Mouse (Mus musculus) heart, embryonic 10.5 days (tissue): ENCODE measurements around the gene Csrnp1. TPM values are rescaled to one million over a fixed set of nuclear protein-coding genes. Genes with fewer than 3 reads are reported as not detected.
A peak's percentile ranks its signal among the peaks of the same experiment; 100 is the strongest.

Experiments
- DNase-seq: peaks from one replicate; pipeline ENCODE4 v3.0.0-alpha.2; 2017; ENCODE audit warnings: low spot score
- H3K27ac ChIP-seq: fragments of 300-500 bp; sonication (generic); 2 replicates; pipeline ENCODE4 v1.5.1; 2016; ENCODE audit warnings: mild to moderate bottlenecking
- H3K27me3 ChIP-seq: fragments of 300-500 bp; sonication (generic); 2 replicates; pipeline ENCODE4 v1.6.1; 2016; ENCODE audit warnings: mild to moderate bottlenecking; ENCODE audit not compliant: poor library complexity, insufficient read depth, severe bottlenecking
- H3K36me3 ChIP-seq: fragments of 300-500 bp; sonication (generic); 2 replicates; pipeline ENCODE4 v1.6.1; 2016; ENCODE audit warnings: mild to moderate bottlenecking, moderate library complexity
- H3K4me1 ChIP-seq: fragments of 300-500 bp; sonication (generic); 2 replicates; pipeline ENCODE4 v1.6.1; 2016; ENCODE audit warnings: mild to moderate bottlenecking
- H3K4me3 ChIP-seq: fragments of 300-500 bp; sonication (generic); 2 replicates; pipeline ENCODE4 v1.5.1; 2016; ENCODE audit warnings: mild to moderate bottlenecking, moderate library complexity
- H3K9me3 ChIP-seq: fragments of 300-500 bp; sonication (generic); 2 replicates; pipeline ENCODE4 v1.6.1; 2016; ENCODE audit warnings: mild to moderate bottlenecking, moderate library complexity
- whole genome bisulfite sequencing: fragments of 180-500 bp; shearing (Covaris S2); methylation state at CpG from one replicate; pipeline ENCODE4 v1.1.7; 2016; 5-methylcytosine and 5-hydroxymethylcytosine counted together
- polyA plus RNA-seq: library from polyadenylated mRNA; unstranded; fragments of >200 nt; fragmentation: Nextera tagmentation; extraction: Ambion mirVana; gene quantifications from 2 replicates; pipeline ENCODE4 v1.2.1, GENCODE M21; 2016

Gene Csrnp1
- polyA plus RNA-seq, 1 experiment from 2014 or later, result 7.5 TPM

GRCm38 (mm10) chr9:119980770-119981182 lies 3.7 kb downstream of the Csrnp1 start:
- WGBS, result 0% methylated on average over 4 of the region's 4 CpGs
- Histone ChIP-seq H3K36me3 (peaks cover 5% of the 10 kb centered on the region; the same call in 1 of the 2 replicates), H3K4me3 (peak overlapping the region; percentile 87), H3K27me3 (no peaks in the 10 kb centered on the region), H3K9me3 (no peaks in the 10 kb centered on the region), H3K4me1 (peaks cover 87% of the 10 kb centered on the region), H3K27ac (peak overlapping the region; percentile 94)
- DNase-seq, result no peak

DNA sequence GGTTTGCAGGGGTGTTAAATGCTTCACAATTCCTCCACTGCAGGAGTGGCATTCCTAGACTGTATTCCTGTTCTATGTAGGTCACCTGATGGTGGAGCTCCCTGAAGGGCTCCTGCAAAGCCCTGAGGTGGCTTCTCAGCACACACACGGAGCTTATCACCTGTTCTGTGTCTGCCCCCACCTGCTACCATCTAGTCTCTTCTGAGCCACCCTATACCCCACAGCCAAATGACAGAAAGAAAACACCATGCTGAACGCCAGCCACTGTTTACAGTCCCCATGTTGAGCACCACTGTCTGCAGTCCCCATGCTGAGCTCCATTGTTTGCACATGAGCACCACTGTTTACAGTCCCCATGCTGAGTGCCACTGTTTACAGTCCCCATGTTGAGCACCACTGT lies 4.7 kb downstream of the Csrnp1 start:
- WGBS, result 47% methylated on average over 2 of the region's 2 CpGs

DNA sequence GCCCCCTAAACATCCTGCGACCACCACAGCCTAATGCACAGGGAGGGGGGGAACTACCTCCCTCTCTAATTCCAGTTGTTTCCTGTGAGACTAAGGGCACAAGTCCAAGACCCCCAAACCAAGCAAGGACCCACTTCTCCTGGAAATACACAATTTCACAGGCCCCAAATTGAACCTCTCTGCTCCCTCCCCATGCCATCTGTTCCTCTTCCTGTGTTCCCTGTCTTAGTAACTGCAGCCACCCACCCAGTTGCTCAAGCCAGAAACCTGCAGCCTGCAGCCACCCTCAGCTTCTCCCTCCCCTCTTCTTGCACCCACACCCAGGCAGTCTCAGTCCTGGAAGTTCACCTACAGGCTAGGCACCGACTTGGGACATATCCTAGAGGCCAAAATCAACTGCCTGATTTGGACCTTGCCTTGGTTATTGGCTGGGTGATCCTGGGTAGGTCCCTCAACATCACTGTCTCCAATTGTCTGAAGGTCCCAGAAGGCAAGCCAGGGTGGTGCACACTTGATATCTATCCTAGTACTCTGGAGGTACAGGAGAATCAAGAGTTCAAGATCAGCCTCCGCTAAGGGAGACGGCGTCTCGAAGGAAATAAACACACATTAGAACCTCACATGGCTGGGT lies 5.5 kb downstream of the Csrnp1 start:
- Histone ChIP-seq H3K27ac (peak overlapping the region; percentile 62; the same call in 1 of the 2 replicates), H3K4me3 (no peak overlapping the region), H3K4me1 (peaks cover 75% of the 10 kb centered on the region), H3K9me3 (no peaks in the 10 kb centered on the region), H3K36me3 (peaks cover 20% of the 10 kb centered on the region), H3K27me3 (no peaks in the 10 kb centered on the region)
- WGBS, result 83% methylated on average over 6 of the region's 6 CpGs
- no peak for DNase-seq

More for the DNA sequence above, 4.7 kb downstream of the Csrnp1 start:
- DNase-seq, result no peak
- Histone ChIP-seq H3K36me3 (peaks cover 12% of the 10 kb centered on the region), H3K9me3 (no peaks in the 10 kb centered on the region), H3K4me1 (peaks cover 83% of the 10 kb centered on the region), H3K27me3 (no peaks in the 10 kb centered on the region), H3K4me3 (no peak overlapping the region), H3K27ac (peak overlapping the region; percentile 5)

DNA sequence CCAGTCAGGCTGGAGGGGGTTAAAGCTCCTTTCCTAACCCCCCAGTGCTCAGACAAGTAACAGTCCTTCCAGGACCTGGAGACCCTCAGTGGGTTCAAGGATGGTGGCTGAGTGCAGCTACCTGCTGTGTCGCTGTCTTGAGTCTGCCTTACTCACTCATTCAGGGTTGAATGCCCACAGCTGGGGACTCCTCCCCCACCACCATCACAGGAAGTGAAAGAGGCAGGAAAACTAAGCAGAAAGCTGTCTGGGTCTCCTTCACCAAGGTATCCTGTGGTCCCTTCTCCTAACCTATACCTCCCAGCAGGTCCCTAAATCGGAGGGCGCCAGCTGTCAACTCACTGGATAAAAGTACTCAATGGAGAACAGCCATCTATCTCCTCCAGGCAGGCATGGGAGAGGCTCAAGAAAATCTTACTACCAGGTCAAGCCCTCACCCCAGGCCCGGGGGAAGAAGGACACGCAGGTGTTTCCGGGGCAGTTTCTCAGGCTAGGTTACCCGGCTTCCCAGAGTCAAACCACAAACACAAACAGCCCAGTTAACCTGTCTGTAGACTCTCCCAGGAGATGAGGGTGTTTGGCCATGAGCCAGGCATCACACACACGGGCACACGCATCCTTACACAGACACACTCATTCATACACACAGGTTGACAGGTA lies 6.2 kb downstream of the Csrnp1 start:
- DNase-seq, result no peak
- Histone ChIP-seq H3K4me1 (peaks cover 70% of the 10 kb centered on the region), H3K27ac (peak overlapping the region; percentile 75), H3K9me3 (no peaks in the 10 kb centered on the region), H3K27me3 (no peaks in the 10 kb centered on the region), H3K4me3 (peak overlapping the region; percentile 7; the same call in 1 of the 2 replicates), H3K36me3 (peaks cover 27% of the 10 kb centered on the region)
- WGBS, result 53% methylated on average over 9 of the region's 9 CpGs

- H3K9me3 ChIP-seq, result no peaks in the 10 kb centered on the region
- WGBS, result 30% methylated on average over 5 of the region's 5 CpGs
- H3K4me3 ChIP-seq, result peak overlapping the region; percentile 28; the same call in 1 of the 2 replicates
- peaks cover 33% of the 10 kb centered on the region for H3K36me3 ChIP-seq
- H3K4me1 ChIP-seq, result peaks cover 63% of the 10 kb centered on the region
- H3K27ac ChIP-seq, result peak overlapping the region; percentile 75
- DNase-seq, result no peak
- no peaks in the 10 kb centered on the region for H3K27me3 ChIP-seq
These were observed 6.8 kb downstream of the Csrnp1 start for GRCm38 (mm10) chr9:119977557-119978060.

DNA sequence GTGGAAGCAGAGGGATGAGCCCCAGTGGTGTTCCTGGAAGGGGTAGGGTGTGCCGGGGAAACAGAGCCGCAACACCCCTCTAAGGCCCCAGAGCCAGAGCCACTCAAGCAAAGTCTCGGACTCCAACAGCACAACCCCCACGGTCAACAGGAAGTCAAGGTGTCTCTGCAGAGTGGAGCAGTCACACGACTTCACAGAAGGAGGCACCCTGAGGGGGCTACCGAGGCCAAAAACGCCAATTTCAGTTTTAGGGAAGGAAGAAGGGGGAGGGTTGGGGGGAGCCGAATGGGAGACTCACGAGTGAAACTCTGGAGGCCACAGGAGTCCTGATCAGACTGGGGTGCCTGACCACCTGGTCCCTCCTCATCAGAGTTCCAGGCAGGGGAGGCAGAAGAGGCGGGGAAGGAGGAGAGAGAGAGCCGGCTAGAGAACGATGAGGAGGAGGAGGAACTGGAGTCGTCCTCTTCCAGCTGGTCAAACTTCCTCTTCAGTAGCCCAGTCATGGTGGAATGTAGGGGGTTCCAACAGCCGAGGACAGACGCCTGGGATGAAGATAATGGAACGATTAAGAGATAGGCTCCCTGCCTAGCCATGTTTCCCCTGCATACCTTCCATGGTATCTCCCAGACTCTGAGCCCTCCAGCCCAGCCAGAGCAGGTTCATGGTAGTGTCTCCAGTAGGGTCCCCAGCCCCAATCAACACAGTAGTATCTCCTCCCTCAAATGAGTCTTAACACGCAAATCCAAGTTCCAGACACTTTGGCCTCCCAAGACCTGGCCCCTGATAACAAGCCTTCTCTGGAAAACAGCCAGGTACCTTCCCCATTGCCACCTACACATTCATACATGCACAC lies 7.5 kb downstream of the Csrnp1 start:
- Histone ChIP-seq H3K27ac (peak overlapping the region; percentile 75), H3K4me1 (peaks cover 56% of the 10 kb centered on the region), H3K36me3 (peaks cover 40% of the 10 kb centered on the region), H3K27me3 (no peaks in the 10 kb centered on the region), H3K4me3 (peak overlapping the region; percentile 28), H3K9me3 (no peaks in the 10 kb centered on the region)
- DNase-seq, result no peak
- 26% methylated on average over 17 of the region's 17 CpGs for WGBS

GRCm38 (mm10) chr9:119975286-119975685 lies 9.2 kb downstream of the Csrnp1 start:
- H3K4me1 ChIP-seq, result peaks cover 55% of the 10 kb centered on the region

DNA sequence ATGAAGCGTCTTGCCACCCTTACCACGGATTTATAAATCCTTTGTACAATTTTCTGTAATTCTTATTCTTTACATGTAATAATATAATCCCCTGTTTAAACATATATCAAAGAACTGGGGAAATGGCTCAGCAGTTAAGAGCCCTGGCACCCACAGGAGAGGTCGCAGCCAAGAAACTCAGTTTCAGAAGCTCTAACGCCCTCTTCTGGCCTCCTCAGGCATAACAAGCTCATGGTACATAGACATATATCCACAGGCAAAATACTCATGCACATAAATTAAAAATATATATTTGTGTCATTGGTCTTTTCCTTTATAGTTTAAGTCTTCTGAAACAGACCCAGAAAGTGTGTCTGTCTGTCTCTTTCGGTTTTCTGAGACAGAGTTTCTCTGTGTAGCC lies 9.8 kb downstream of the Csrnp1 start:
- 77% methylated on average over 5 of the region's 5 CpGs for WGBS
- H3K4me1 ChIP-seq, result peaks cover 52% of the 10 kb centered on the region

More at GRCm38 (mm10) chr9:119975286-119975685, 9.2 kb downstream of the Csrnp1 start:
- no peak for DNase-seq
- H3K27ac ChIP-seq, result no peak overlapping the region
- H3K27me3 ChIP-seq, result no peaks in the 10 kb centered on the region
- H3K36me3 ChIP-seq, result peaks cover 53% of the 10 kb centered on the region
- no peaks in the 10 kb centered on the region for H3K9me3 ChIP-seq
- no peak overlapping the region for H3K4me3 ChIP-seq
- WGBS, result 95% methylated on average over 4 of the region's 4 CpGs

DNA sequence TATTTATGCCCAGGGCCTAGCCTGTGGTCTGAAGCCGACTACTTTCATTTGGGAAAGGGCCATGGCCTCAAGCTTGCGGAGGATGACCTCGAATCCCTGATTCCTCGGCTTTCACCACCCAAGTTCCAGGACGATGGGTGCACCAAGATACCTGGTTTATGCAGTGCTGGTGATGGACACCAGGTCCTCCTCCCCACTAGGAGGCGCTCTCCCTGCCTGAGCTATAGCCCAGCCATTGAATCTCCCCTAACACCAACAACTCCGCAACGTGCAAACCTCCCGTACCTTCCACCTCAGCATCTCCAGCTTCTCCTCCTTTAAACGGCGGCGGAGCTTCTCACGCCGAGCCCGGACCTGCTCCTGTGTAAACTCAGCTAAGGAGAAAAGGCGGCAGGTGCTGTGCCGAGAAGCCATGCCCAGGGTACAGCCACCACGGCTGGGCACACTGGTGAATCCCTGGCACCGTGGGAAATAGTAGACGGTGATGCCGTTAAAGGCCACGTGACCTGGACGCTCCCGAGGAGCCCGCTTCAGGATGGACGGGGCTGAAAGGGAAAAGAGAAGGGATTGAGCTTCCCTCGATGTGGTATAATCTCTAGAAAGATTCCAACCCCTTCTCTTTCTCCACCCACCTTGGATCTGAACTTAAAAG lies 10.5 kb downstream of the Csrnp1 start:
- WGBS, result 91% methylated on average over 27 of the region's 27 CpGs
- Histone ChIP-seq H3K27ac (no peak overlapping the region), H3K36me3 (peaks cover 53% of the 10 kb centered on the region), H3K9me3 (no peaks in the 10 kb centered on the region), H3K4me1 (peaks cover 46% of the 10 kb centered on the region), H3K27me3 (no peaks in the 10 kb centered on the region), H3K4me3 (no peak overlapping the region)
- no peak for DNase-seq

More for the DNA sequence above, 9.8 kb downstream of the Csrnp1 start:
- Histone ChIP-seq H3K9me3 (no peaks in the 10 kb centered on the region), H3K27ac (no peak overlapping the region), H3K36me3 (peaks cover 53% of the 10 kb centered on the region), H3K4me3 (no peak overlapping the region), H3K27me3 (no peaks in the 10 kb centered on the region)
- DNase-seq, result no peak

DNA sequence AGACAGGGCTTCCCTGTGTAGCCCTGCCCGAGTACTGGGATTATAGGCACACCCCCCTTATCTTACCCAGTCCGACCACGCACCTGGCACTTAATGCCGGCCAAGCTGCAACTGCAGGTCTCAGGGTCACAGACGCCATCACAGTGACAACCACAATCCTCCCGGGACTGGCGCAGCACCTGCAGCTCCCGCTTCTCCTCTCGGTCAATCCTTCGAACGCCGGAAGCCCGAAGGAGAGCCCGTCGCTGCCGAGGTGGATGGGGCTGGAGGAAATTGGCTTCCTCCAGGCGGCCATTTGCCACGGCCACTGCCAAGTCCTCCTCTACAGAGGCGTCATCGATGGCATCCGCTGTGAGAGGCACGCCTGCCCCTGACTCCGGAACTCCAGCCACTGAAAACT lies 11.2 kb downstream of the Csrnp1 start:
- no peak overlapping the region for H3K27ac ChIP-seq
- peaks cover 53% of the 10 kb centered on the region for H3K36me3 ChIP-seq
- DNase-seq, result no peak
- no peak overlapping the region for H3K4me3 ChIP-seq
- WGBS, result 93% methylated on average over 23 of the region's 23 CpGs
- H3K4me1 ChIP-seq, result peaks cover 39% of the 10 kb centered on the region
- H3K9me3 ChIP-seq, result no peaks in the 10 kb centered on the region
- H3K27me3 ChIP-seq, result no peaks in the 10 kb centered on the region

GRCm38 (mm10) chr9:119972582-119972981 lies 11.9 kb downstream of the Csrnp1 start:
- no peaks in the 10 kb centered on the region for H3K9me3 ChIP-seq
- peaks cover 37% of the 10 kb centered on the region for H3K4me1 ChIP-seq
- H3K27ac ChIP-seq, result no peak overlapping the region
- DNase-seq, result no peak
- no peak overlapping the region for H3K4me3 ChIP-seq
- WGBS, result 86% methylated on average over 12 of the region's 12 CpGs
- H3K36me3 ChIP-seq, result peaks cover 53% of the 10 kb centered on the region
- H3K27me3 ChIP-seq, result no peaks in the 10 kb centered on the region

- Histone ChIP-seq H3K27me3 (no peaks in the 10 kb centered on the region), H3K36me3 (peaks cover 53% of the 10 kb centered on the region), H3K4me1 (peaks cover 37% of the 10 kb centered on the region), H3K27ac (no peak overlapping the region), H3K9me3 (no peaks in the 10 kb centered on the region), H3K4me3 (no peak overlapping the region)
- no peak for DNase-seq
- WGBS, result 92% methylated on average over 10 of the region's 10 CpGs
These were observed 12.3 kb downstream of the Csrnp1 start for GRCm38 (mm10) chr9:119972166-119972565.
